ENCODE assay signal across 21 mouse cellular contexts in genomic region chr3:123341049-123341448, GRCm38 (mm10).
"Had no signal": no experiment of that assay in that cellular context is flagged by ENCODE, and none has a peak within 500 bp of the region (broad histone marks: within the 10 kb centered on the region; RNA-seq: fewer than 3 reads in every experiment).

No protein-coding gene starts in this region.

- ATAC-seq: intestine, embryonic 16.5 days; liver, embryonic 12.5 days had no signal

- H3K4me3 ChIP-seq: kidney, embryonic 15.5 days; limb, embryonic 13.5 days; limb, embryonic 15.5 days; liver, embryonic 12.5 days had no signal

- H3K27ac ChIP-seq: hindbrain, embryonic 14.5 days; kidney, embryonic 15.5 days; kidney, postnatal 0 days; limb, embryonic 13.5 days; limb, embryonic 15.5 days; liver, embryonic 12.5 days; liver, embryonic 14.5 days had no signal

- H3K4me1 ChIP-seq: liver, embryonic 12.5 days had no signal

- H3K9me3 ChIP-seq: kidney, embryonic 15.5 days; limb, embryonic 13.5 days; limb, embryonic 15.5 days; liver, embryonic 12.5 days had no signal

- DNase-seq: gastrocnemius, postnatal 14 days; gastrocnemius, postnatal 36 days; heart, adult 18-20 months; heart, postnatal 10 days; heart, postnatal 36 days; kidney, adult 11 months; kidney, adult 2 months; kidney, adult 9 months; kidney, postnatal 14 days; kidney, postnatal 36 days; layer of hippocampus, adult 9-11 months; layer of hippocampus, postnatal 36 days; left cerebral cortex, postnatal 4 days had no signal

- H3K9ac ChIP-seq: hindbrain, embryonic 14.5 days; kidney, embryonic 15.5 days; limb, embryonic 13.5 days; limb, embryonic 15.5 days; liver, embryonic 12.5 days; liver, embryonic 14.5 days had no signal

- H3K27me3 ChIP-seq: kidney, embryonic 15.5 days; limb, embryonic 13.5 days; limb, embryonic 15.5 days; liver, embryonic 12.5 days had no signal

- H3K4me2 ChIP-seq: hindbrain, embryonic 14.5 days; kidney, embryonic 15.5 days; limb, embryonic 13.5 days; limb, embryonic 15.5 days; liver, embryonic 12.5 days had no signal
